Mouse (Mus musculus): ENCODE data around the gene Eif2a.

DNA sequence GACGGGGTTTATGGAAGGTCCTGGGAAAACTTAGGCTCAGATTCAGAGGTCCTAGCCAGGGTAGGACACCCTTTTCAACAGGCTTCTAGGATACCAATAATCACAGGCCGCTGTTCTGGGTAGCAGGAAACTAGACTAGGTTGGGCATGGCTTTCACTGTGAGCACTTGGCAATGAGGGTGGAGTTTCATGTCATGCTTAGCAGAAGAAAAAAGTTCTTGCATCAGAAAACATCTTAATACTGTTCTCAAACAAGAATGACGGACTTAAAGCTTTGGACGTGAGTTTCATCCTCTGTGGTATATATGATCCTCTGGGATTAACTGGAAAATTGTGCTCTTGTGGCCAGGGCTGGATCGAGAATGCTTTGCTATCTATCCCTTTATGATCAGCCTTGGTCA, 7.8 kb upstream of the Eif2a start:
- TF ChIP-seq CTCF (IDR thresholded peaks at IDR 0.05; ENCODE audit: low read depth) (no peak), EP300 (IDR thresholded peaks at IDR 0.05; ENCODE audit: low read depth) (no peak)

Data from liver, embryonic 14.5 days (tissue).